Mouse (Mus musculus) G1E (cell line): ENCODE data around the gene Tmem165. TPM values are rescaled to one million over a fixed set of nuclear protein-coding genes. Genes with fewer than 3 reads are reported as not detected.

Experiments used
- ATAC-seq: 2 replicates; pipeline ENCODE4 v1.8.0; 2016; ENCODE audit warnings: mild to moderate bottlenecking; ENCODE audit not compliant: insufficient number of reproducible peaks, poor library complexity, low FRiP score, severe bottlenecking; ENCODE audit errors: extremely low read depth
- DNase-seq: peaks from one replicate; pipeline ENCODE4 v3.0.0; 2012; ENCODE audit warnings: low spot score
- H3K27me3 ChIP-seq: 2 replicates; pipeline ENCODE4 v1.6.1; 2012; ENCODE audit warnings: mild to moderate bottlenecking, low read length, inconsistent platforms; ENCODE audit not compliant: insufficient read depth
- H3K36me3 ChIP-seq: replicated peaks from 2 replicates; pipeline ENCODE3; 2012; ENCODE audit warnings: mild to moderate bottlenecking, inconsistent platforms
- H3K4me1 ChIP-seq: 2 replicates; pipeline ENCODE4 v1.6.1; 2012; ENCODE audit warnings: low read depth, low read length, inconsistent platforms, mixed read lengths; ENCODE audit not compliant: insufficient read depth
- H3K4me3 ChIP-seq: 2 replicates; pipeline ENCODE4 v1.5.1; 2012; ENCODE audit warnings: low read depth, mild to moderate bottlenecking, inconsistent platforms, low read length, moderate library complexity, mixed read lengths
- H3K9me3 ChIP-seq: replicated peaks from 2 replicates; pipeline ENCODE4 v1.6.1; 2012; ENCODE audit warnings: inconsistent platforms
- CTCF ChIP-seq: IDR thresholded peaks from 2 replicates; pipeline ENCODE4 v1.5.1; 2012; ENCODE audit warnings: low read depth, low read length, inconsistent platforms, mixed read lengths
- GATA1 ChIP-seq: IDR thresholded peaks from 2 replicates; pipeline ENCODE4 v1.6.1; 2012; ENCODE audit warnings: borderline replicate concordance, low read length, inconsistent platforms, mixed read lengths
- GATA2 ChIP-seq: IDR thresholded peaks from 2 replicates; pipeline ENCODE4 v1.6.1; 2012; ENCODE audit warnings: low read depth, low read length, inconsistent platforms, borderline replicate concordance
- POLR2AphosphoS5 ChIP-seq: IDR thresholded peaks from 2 replicates; pipeline ENCODE4 v1.6.1; 2012; ENCODE audit warnings: low read depth, low read length, inconsistent platforms; ENCODE audit not compliant: insufficient replicate concordance
- TAL1 ChIP-seq: conservative IDR thresholded peaks from 2 replicates; pipeline ENCODE4 v1.6.1; 2012; ENCODE audit warnings: low read depth, low read length, inconsistent platforms, mixed read lengths
- polyA plus RNA-seq: library from polyadenylated mRNA; stranded (reverse); fragments of >175 nt; gene quantifications from 2 replicates; pipeline ENCODE4 v1.2.3, GENCODE M21; 2012
- total RNA-seq, 2 experiments: library from RNA; stranded (forward) in 1 of 2; stranded (reverse) in 1 of 2; fragments of 200-1000 nt in 1 of 2; fragments of >200 nt in 1 of 2; fragmentation: Nextera tagmentation in 1 of 2; gene quantifications; 2 replicates each; pipeline ENCODE4 v1.2.3; 2014 to 2017

Gene Tmem165
- total and polyA plus RNA-seq, 3 experiments, result 49.9 to 87.2 (median 66.7) TPM

- H3K36me3 ChIP-seq, result peaks cover 80% of the 10 kb centered on the region
- no peak for DNase-seq
Measured at GRCm38 (mm10) chr5:76152956-76153355, 30.7 kb upstream of the Tmem165 start.

GRCm38 (mm10) chr5:76153430-76153829 lies 30.2 kb upstream of the Tmem165 start:
- Histone ChIP-seq H3K9me3 (no peaks in the 10 kb centered on the region), H3K36me3 (peaks cover 75% of the 10 kb centered on the region), H3K4me3 (no peak overlapping the region), H3K27me3 (no peaks in the 10 kb centered on the region), H3K4me1 (no peaks in the 10 kb centered on the region)
- TF ChIP-seq TAL1, result no peak
- TF ChIP-seq CTCF, result no peak
- TF ChIP-seq GATA2, result no peak
- no peak for TF ChIP-seq POLR2AphosphoS5
- TF ChIP-seq GATA1, result no peak
- DNase-seq (no peak), ATAC-seq (no peak)

More at GRCm38 (mm10) chr5:76152956-76153355, 30.7 kb upstream of the Tmem165 start:
- Histone ChIP-seq H3K4me3 (no peak overlapping the region), H3K9me3 (no peaks in the 10 kb centered on the region), H3K4me1 (no peaks in the 10 kb centered on the region), H3K27me3 (no peaks in the 10 kb centered on the region)
- no peak for ATAC-seq
- no peak for TF ChIP-seq GATA2
- no peak for TF ChIP-seq TAL1
- no peak for TF ChIP-seq CTCF
- TF ChIP-seq GATA1, result no peak
- TF ChIP-seq POLR2AphosphoS5, result no peak

- Histone ChIP-seq H3K4me3 (no peak overlapping the region), H3K9me3 (no peaks in the 10 kb centered on the region), H3K27me3 (no peaks in the 10 kb centered on the region), H3K36me3 (peaks cover 66% of the 10 kb centered on the region), H3K4me1 (no peaks in the 10 kb centered on the region)
- TF ChIP-seq POLR2AphosphoS5 (no peak), GATA2 (no peak), CTCF (no peak), TAL1 (no peak), GATA1 (no peak)
- ATAC-seq, result no peak
- DNase-seq, result no peak
Measured at GRCm38 (mm10) chr5:76154434-76155165, 29.1 kb upstream of the Tmem165 start.

- DNase-seq, result no peak
- no peak for ATAC-seq
- H3K9me3 ChIP-seq, result no peaks in the 10 kb centered on the region
- peaks cover 22% of the 10 kb centered on the region for H3K36me3 ChIP-seq
- no peak overlapping the region for H3K4me3 ChIP-seq
- TF ChIP-seq POLR2AphosphoS5 (no peak), GATA2 (no peak), CTCF (no peak), GATA1 (no peak), TAL1 (no peak)
- peaks cover 6% of the 10 kb centered on the region; the same call in 1 of the 2 replicates for H3K27me3 ChIP-seq
- H3K4me1 ChIP-seq, result 0 out of 2 replicates have a peak, but pooled peaks cover 5% of the 10 kb centered on the region
Measured at GRCm38 (mm10) chr5:76159555-76159954, 24.1 kb upstream of the Tmem165 start.

GRCm38 (mm10) chr5:76160086-76160485 lies 23.6 kb upstream of the Tmem165 start:
- Histone ChIP-seq H3K4me1 (0 out of 2 replicates have a peak, but pooled peaks cover 5% of the 10 kb centered on the region), H3K36me3 (peaks cover 17% of the 10 kb centered on the region), H3K27me3 (peaks cover 6% of the 10 kb centered on the region; the same call in 1 of the 2 replicates), H3K9me3 (no peaks in the 10 kb centered on the region), H3K4me3 (no peak overlapping the region)
- TF ChIP-seq GATA1 (no peak), TAL1 (no peak), POLR2AphosphoS5 (no peak), GATA2 (no peak), CTCF (no peak)
- DNase-seq, result no peak
- ATAC-seq, result no peak

GRCm38 (mm10) chr5:76161491-76161890 lies 22.2 kb upstream of the Tmem165 start:
- Histone ChIP-seq H3K9me3 (no peaks in the 10 kb centered on the region), H3K36me3 (peaks cover 5% of the 10 kb centered on the region), H3K4me1 (0 out of 2 replicates have a peak, but pooled peaks cover 5% of the 10 kb centered on the region), H3K27me3 (peaks cover 12% of the 10 kb centered on the region), H3K4me3 (no peak overlapping the region)
- no peak for DNase-seq
- no peak for ATAC-seq
- TF ChIP-seq CTCF, result no peak
- no peak for TF ChIP-seq TAL1
- no peak for TF ChIP-seq POLR2AphosphoS5
- no peak for TF ChIP-seq GATA2
- no peak for TF ChIP-seq GATA1
